Mouse (Mus musculus) stomach, embryonic 16.5 days (tissue): ENCODE data around the gene Crip3. TPM values are rescaled to one million over a fixed set of nuclear protein-coding genes. Genes with fewer than 3 reads are reported as not detected.

Experiments
- ATAC-seq: fragments of 200-750 bp; cut with Nextera tagmentation; 2 replicates; pipeline ENCODE4 v1.8.0; 2017; ENCODE audit warnings: moderate number of reproducible peaks, moderate TSS enrichment; ENCODE audit not compliant: insufficient read depth, low FRiP score
- H3K27ac ChIP-seq: fragments of 300-500 bp; sonication (generic); 2 replicates; pipeline ENCODE4 v1.5.1; 2014; ENCODE audit warnings: low read length
- H3K27me3 ChIP-seq: fragments of 300-500 bp; sonication (generic); 2 replicates; pipeline ENCODE4 v1.6.1; 2014; ENCODE audit warnings: low read length, control low read depth, mixed read lengths; ENCODE audit not compliant: control insufficient read depth, insufficient read depth
- H3K36me3 ChIP-seq: fragments of 300-500 bp; sonication (generic); 2 replicates; pipeline ENCODE4 v1.6.1; 2014; ENCODE audit warnings: low read length; ENCODE audit not compliant: control insufficient read depth, insufficient read depth
- H3K4me1 ChIP-seq: fragments of 300-500 bp; sonication (generic); 2 replicates; pipeline ENCODE4 v1.6.1; 2014; ENCODE audit warnings: low read length, control low read depth, mixed read lengths; ENCODE audit not compliant: control insufficient read depth, insufficient read depth
- H3K4me2 ChIP-seq: fragments of 300-500 bp; sonication (generic); 2 replicates; pipeline ENCODE4 v1.6.1; 2014; ENCODE audit warnings: low read depth, low read length, mixed read lengths
- H3K4me3 ChIP-seq: fragments of 300-500 bp; sonication (generic); replicated peaks from 2 replicates; pipeline ENCODE4 v1.5.1; 2014; ENCODE audit warnings: mild to moderate bottlenecking, low read length
- H3K9ac ChIP-seq: fragments of 300-500 bp; sonication (generic); 2 replicates; pipeline ENCODE4 v1.6.1; 2014; ENCODE audit warnings: low read length
- H3K9me3 ChIP-seq: fragments of 300-500 bp; sonication (generic); replicated peaks from 2 replicates; pipeline ENCODE4 v1.6.1; 2016; ENCODE audit warnings: low read length, control low read depth; ENCODE audit not compliant: control insufficient read depth
- WGBS: fragments of 180-500 bp; shearing (Covaris S2); extraction: QIAGEN DNeasy Blood & Tissue Kit; methylation state at CpG from one replicate; pipeline ENCODE4 v1.1.7; 2014; 5-methylcytosine and 5-hydroxymethylcytosine counted together
- polyA plus RNA-seq: library from polyadenylated mRNA; unstranded; fragments of >200 nt; fragmentation: Nextera tagmentation; extraction: Ambion mirVana; gene quantifications from 2 replicates; pipeline ENCODE4 v1.2.1, GENCODE M21; 2015

The Crip3 gene
- polyA plus RNA-seq, 1 experiment from 2014 or later = 1.5 TPM

DNA sequence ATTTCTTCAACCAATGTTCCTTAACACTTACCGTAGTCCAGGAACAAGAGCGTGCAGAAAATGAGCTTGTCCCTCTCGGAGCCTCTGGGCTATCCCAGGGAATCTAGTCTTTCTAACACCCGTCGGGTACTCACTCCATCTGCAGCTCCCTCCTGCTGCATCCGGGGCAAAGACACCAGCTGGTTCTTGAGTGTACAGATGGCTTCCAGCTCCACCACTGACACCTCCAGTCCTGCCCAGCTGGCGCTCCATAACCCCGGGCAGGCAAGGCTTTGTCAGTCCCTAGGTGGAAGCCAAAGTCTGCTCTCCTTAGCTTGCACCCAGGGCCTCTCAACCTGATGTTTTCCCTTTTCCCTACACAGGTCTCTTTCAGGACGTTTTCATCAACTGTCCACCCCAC, 39.1 kb downstream of the Crip3 start:
- Histone ChIP-seq H3K4me1 (no peaks in the 10 kb centered on the region), H3K36me3 (no peaks in the 10 kb centered on the region), H3K27ac (no peak overlapping the region), H3K9ac (no peak overlapping the region), H3K9me3 (no peaks in the 10 kb centered on the region), H3K27me3 (no peaks in the 10 kb centered on the region), H3K4me2 (no peak overlapping the region), H3K4me3 (no peak overlapping the region)
- no peak for ATAC-seq
- 66% methylated on average over 9 of the region's 9 CpGs for WGBS

DNA sequence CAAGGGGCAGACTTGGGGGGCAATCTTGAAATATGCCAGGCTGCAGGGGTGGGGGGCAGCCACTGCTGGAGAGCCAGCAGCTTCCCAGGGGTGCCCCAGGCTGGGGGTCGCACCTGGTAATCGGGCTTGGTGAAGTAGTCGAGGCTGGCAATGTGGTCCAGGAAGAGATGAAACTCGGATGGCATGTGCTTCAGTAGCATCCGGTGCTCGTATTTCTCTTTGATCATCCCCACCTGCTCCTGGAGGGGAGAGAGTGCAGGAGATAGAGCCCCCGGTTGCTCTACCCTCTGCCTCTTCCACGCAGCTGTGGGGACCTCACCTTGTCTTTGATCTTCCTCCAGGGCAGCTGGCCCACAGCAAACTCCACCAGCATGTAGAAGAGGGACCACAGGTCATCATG, 47.9 kb downstream of the Crip3 start:
- 55% methylated on average over 8 of the region's 8 CpGs for WGBS

GRCm38 (mm10) chr17:46477286-46477685, 48.6 kb downstream of the Crip3 start:
- no peak overlapping the region for H3K4me3 ChIP-seq
- 78% methylated on average over 15 of the region's 15 CpGs for WGBS
- no peaks in the 10 kb centered on the region for H3K36me3 ChIP-seq
- no peak overlapping the region for H3K27ac ChIP-seq
- H3K27me3 ChIP-seq = no peaks in the 10 kb centered on the region
- H3K4me2 ChIP-seq = no peak overlapping the region
- no peak overlapping the region for H3K9ac ChIP-seq
- no peaks in the 10 kb centered on the region for H3K9me3 ChIP-seq
- ATAC-seq = no peak
- H3K4me1 ChIP-seq = no peaks in the 10 kb centered on the region

More for the DNA sequence above, 47.9 kb downstream of the Crip3 start:
- Histone ChIP-seq H3K4me2 (no peak overlapping the region), H3K27me3 (no peaks in the 10 kb centered on the region), H3K27ac (no peak overlapping the region), H3K4me3 (no peak overlapping the region), H3K9me3 (no peaks in the 10 kb centered on the region), H3K9ac (no peak overlapping the region), H3K4me1 (no peaks in the 10 kb centered on the region), H3K36me3 (no peaks in the 10 kb centered on the region)
- no peak for ATAC-seq

Other genes with a start within 250 kb of the Crip3 start
- gene Polh, start 226.3 kb upstream of the Crip3 start, polyA plus RNA-seq = 14.9 and 15.1 TPM in 2 replicates
- 32.7 and 32.9 TPM in 2 replicates for gene Xpo5, start 226.1 kb upstream of the Crip3 start, polyA plus RNA-seq
- 67.9 and 72.6 TPM in 2 replicates for gene Polr1c, start 180.9 kb upstream of the Crip3 start, polyA plus RNA-seq
- gene Yipf3, start 180.8 kb upstream of the Crip3 start, polyA plus RNA-seq = 111 and 120 TPM in 2 replicates
- 0.45 and 0.48 TPM in 2 replicates for gene Lrrc73, start 175.4 kb upstream of the Crip3 start, polyA plus RNA-seq
- gene Tjap1, start 145.9 kb upstream of the Crip3 start, polyA plus RNA-seq = 36.8 and 38.9 TPM in 2 replicates
- 6.7 and 8.8 TPM in 2 replicates for gene Dlk2, start 131.5 kb upstream of the Crip3 start, polyA plus RNA-seq
- 6.6 and 6.7 TPM in 2 replicates for gene Abcc10, start 100.6 kb upstream of the Crip3 start, polyA plus RNA-seq
- gene Zfp318, start 45.2 kb upstream of the Crip3 start, polyA plus RNA-seq = 4.9 and 5.4 TPM in 2 replicates
- gene Slc22a7, start 9.5 kb downstream of the Crip3 start, polyA plus RNA-seq = not detected in 2 replicates
- 0.12 and 0.19 TPM in 2 replicates for gene Ttbk1, start 58.7 kb downstream of the Crip3 start, polyA plus RNA-seq
- gene Dnph1, start 67.8 kb downstream of the Crip3 start, polyA plus RNA-seq = 40.4 and 45.3 TPM in 2 replicates
- gene Cul9, start 117.5 kb downstream of the Crip3 start, polyA plus RNA-seq = 3.2 and 4.0 TPM in 2 replicates
- 7.0 and 8.9 TPM in 2 replicates for gene Srf, start 127.2 kb downstream of the Crip3 start, polyA plus RNA-seq
- gene Ptk7, start 200.6 kb downstream of the Crip3 start, polyA plus RNA-seq = 93.9 and 94.9 TPM in 2 replicates
- gene Klc4, start 217.1 kb downstream of the Crip3 start, polyA plus RNA-seq = 41.4 and 46.7 TPM in 2 replicates
- 94.1 and 99.9 TPM in 2 replicates for gene Mrpl2, start 217.3 kb downstream of the Crip3 start, polyA plus RNA-seq
- 51.2 and 54.8 TPM in 2 replicates for gene Cul7, start 221.4 kb downstream of the Crip3 start, polyA plus RNA-seq
- gene Rrp36, start 245.4 kb downstream of the Crip3 start, polyA plus RNA-seq = 49.7 and 52.4 TPM in 2 replicates
- 148 and 160 TPM in 2 replicates for gene Mea1, start 249.9 kb downstream of the Crip3 start, polyA plus RNA-seq